Mouse (Mus musculus) lung, embryonic 15.5 days (tissue): Measurements from ENCODE around the gene Prune2. TPM values are rescaled to one million over a fixed set of nuclear protein-coding genes. Genes with fewer than 3 reads are reported as not detected.

Experiments
- ATAC-seq: fragments of 200-750 bp; cut with Nextera tagmentation; 2 replicates; pipeline ENCODE4 v1.8.0; 2017; ENCODE audit warnings: moderate number of reproducible peaks, borderline replicate concordance; ENCODE audit not compliant: low FRiP score, low TSS enrichment; ENCODE audit errors: extremely low read depth
- H3K27ac ChIP-seq: fragments of 300-500 bp; sonication (generic); 2 replicates; pipeline ENCODE4 v1.5.1; 2015; ENCODE audit warnings: moderate library complexity, mild to moderate bottlenecking, inconsistent platforms
- H3K27me3 ChIP-seq: fragments of 300-500 bp; sonication (generic); 2 replicates; pipeline ENCODE4 v1.6.1; 2015; ENCODE audit warnings: inconsistent platforms
- H3K36me3 ChIP-seq: fragments of 300-500 bp; sonication (generic); 2 replicates; pipeline ENCODE4 v1.6.1; 2015; ENCODE audit warnings: inconsistent platforms
- H3K4me1 ChIP-seq: fragments of 300-500 bp; sonication (generic); 2 replicates; pipeline ENCODE4 v1.6.1; 2015; ENCODE audit warnings: inconsistent platforms
- H3K4me2 ChIP-seq: fragments of 300-500 bp; sonication (generic); 2 replicates; pipeline ENCODE4 v1.6.1; 2015; ENCODE audit warnings: inconsistent platforms, mild to moderate bottlenecking, moderate library complexity
- H3K4me3 ChIP-seq: fragments of 300-500 bp; sonication (generic); 2 replicates; pipeline ENCODE4 v1.5.1; 2015; ENCODE audit warnings: mild to moderate bottlenecking, inconsistent platforms
- H3K9ac ChIP-seq: fragments of 300-500 bp; sonication (generic); 2 replicates; pipeline ENCODE4 v1.6.1; 2015; ENCODE audit warnings: inconsistent platforms
- H3K9me3 ChIP-seq: fragments of 300-500 bp; sonication (generic); 2 replicates; pipeline ENCODE4 v1.6.1; 2016; ENCODE audit warnings: inconsistent platforms
- WGBS: fragments of 180-500 bp; shearing (Covaris S2); methylation state at CpG from one replicate; pipeline ENCODE4 v1.1.7; 2015; 5-methylcytosine and 5-hydroxymethylcytosine counted together
- polyA plus RNA-seq: library from polyadenylated mRNA; unstranded; fragments of >200 nt; fragmentation: Nextera tagmentation; extraction: Ambion mirVana; gene quantifications from 2 replicates; pipeline ENCODE4 v1.2.1, GENCODE M21; 2015

Gene Prune2
- polyA plus RNA-seq, 1 experiment from 2014 or later = 1.3 TPM

DNA sequence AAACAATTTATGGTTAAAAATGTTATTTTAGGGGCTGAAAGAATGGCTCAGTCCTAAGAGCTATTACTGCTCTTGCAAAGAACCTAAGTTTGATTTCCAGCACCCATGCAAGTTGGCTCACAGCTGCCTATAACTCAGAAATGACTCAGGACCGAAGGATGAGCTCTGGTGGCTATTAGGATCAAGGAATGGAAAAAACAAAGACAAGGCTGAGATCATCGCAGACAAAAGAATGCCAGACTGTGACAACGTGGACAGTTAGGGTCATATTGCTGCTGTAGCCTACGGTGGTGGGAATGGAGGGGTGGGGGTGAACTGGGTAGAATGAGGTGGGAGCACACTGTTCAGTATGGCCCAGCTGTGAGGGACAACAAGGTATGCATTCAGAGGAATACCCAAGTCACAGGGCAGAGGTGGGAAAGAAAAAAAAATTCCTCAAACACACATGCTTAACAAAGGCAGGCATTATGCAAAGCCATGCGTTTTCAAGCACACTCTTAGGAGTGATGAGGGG is 269.7 kb downstream of the Prune2 start:
- no peaks in the 10 kb centered on the region for H3K27me3 ChIP-seq
- no peak overlapping the region for H3K9ac ChIP-seq
- H3K9me3 ChIP-seq = no peaks in the 10 kb centered on the region
- no peak overlapping the region for H3K4me3 ChIP-seq
- 61% methylated on average over 5 of the region's 5 CpGs for WGBS
- H3K4me2 ChIP-seq = no peak overlapping the region
- no peaks in the 10 kb centered on the region for H3K4me1 ChIP-seq
- H3K36me3 ChIP-seq = no peaks in the 10 kb centered on the region
- no peak overlapping the region for H3K27ac ChIP-seq
- no peak for ATAC-seq

DNA sequence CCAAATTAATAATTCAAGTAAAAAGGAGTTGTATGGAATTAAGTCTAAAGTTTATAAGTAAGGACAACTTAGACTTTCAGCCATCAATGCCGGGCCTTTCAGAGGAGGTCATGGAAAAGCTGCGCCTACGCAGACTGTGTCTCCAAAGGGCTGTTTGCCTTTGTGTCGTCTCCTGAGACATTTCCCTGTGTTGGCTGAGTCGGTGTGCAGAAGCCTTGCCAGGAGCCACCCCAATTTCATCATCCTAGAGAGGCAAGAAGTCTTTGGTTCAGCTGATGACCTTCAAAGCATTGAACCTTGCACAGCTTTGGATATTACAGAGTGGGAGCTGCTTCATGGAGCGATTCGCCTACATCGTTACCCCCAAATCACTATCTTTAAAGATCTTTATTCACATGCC is 270.2 kb downstream of the Prune2 start:
- Histone ChIP-seq H3K27me3 (no peaks in the 10 kb centered on the region), H3K36me3 (no peaks in the 10 kb centered on the region), H3K9me3 (no peaks in the 10 kb centered on the region), H3K4me3 (no peak overlapping the region), H3K4me1 (no peaks in the 10 kb centered on the region), H3K4me2 (no peak overlapping the region), H3K27ac (no peak overlapping the region), H3K9ac (no peak overlapping the region)
- no peak for ATAC-seq
- WGBS = 86% methylated on average over 8 of the region's 8 CpGs

DNA sequence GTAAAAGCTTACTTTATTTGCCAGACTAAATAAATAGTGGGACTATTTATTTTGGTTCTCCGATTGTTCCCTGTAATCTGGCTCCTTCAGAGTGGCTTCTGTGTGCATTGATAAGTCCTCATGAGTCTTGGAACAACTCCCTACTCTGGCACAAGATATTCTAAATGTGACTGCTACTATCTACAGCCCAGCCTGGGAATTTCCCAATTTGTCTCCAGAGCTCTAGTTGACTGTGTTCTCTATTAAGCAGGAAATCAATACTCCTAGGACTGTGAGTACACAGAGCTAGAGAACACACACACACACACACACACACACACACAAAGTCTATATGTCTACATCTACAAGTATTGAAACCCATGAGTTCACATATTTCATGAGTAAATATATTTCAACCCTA is 274.1 kb downstream of the Prune2 start:
- H3K9me3 ChIP-seq = no peaks in the 10 kb centered on the region
- 42% methylated on average over 1 of the region's 1 CpGs for WGBS
- no peaks in the 10 kb centered on the region for H3K36me3 ChIP-seq
- no peak overlapping the region for H3K4me3 ChIP-seq
- no peaks in the 10 kb centered on the region for H3K4me1 ChIP-seq
- H3K9ac ChIP-seq = no peak overlapping the region
- ATAC-seq = no peak
- H3K27ac ChIP-seq = no peak overlapping the region
- H3K4me2 ChIP-seq = no peak overlapping the region
- no peaks in the 10 kb centered on the region for H3K27me3 ChIP-seq

DNA sequence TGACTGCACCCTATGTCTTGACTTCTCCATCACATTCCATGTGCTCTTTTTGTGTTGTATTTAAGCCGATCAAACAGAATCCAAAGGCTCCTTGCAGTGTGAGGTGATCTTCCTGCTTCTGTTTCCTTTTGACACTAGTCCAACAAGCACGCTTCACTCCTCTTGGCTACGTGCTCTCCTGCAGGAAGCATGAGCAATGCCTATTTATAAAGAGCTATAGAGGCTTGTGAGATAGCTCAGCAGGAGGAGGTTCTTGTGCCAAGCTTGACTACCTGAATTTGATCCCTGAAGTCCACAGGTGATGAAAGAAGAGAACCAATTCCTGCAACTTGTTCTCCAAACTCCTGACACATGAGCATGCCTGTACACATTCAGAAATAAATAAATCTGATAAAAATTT is 282.6 kb downstream of the Prune2 start:
- Histone ChIP-seq H3K36me3 (no peaks in the 10 kb centered on the region), H3K9ac (no peak overlapping the region), H3K27me3 (no peaks in the 10 kb centered on the region), H3K9me3 (no peaks in the 10 kb centered on the region), H3K4me2 (no peak overlapping the region), H3K4me1 (no peaks in the 10 kb centered on the region), H3K27ac (no peak overlapping the region), H3K4me3 (no peak overlapping the region)
- WGBS = 67% methylated on average over 3 of the region's 3 CpGs
- ATAC-seq = no peak

DNA sequence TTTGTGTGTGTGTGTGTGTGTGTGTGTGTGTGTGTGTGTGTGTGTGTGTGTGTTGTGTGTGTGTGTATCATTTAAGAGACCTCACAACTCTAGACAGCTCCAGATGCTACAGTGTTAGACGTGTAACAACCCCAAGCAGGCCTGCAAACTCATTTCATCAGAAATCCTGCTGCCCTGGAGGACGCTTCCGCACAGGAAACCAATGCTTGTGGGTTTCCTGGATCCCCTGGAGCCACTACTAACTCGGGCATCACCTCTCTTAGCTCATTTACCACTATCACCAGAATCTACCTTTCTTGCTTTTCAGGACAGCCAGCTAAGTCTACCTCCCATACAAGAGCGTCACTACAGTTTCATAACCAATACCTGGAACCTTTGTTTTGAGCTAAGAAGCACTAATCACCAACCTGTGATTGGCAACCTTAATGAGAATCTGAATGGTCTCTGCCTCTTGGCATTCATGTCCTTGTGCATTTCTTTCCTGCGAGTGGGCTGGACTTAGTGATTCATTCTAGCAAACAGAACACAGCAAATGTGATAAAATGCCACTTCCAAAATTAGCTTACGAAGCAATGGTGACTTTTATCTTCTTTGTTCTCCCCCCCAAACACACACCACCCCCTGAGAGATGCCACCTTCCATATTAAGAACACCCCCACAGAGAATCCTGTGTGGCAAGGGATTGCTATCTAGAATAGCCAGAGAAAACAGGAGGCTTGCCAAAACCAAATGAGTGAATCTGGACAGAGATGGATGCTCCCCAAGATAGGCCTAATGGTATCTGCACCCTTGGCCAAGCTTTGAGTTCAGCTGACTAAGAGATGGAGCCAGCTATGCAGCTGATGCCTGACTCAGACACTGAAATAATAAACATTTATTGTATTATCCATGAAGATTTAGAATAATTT is 284.5 kb downstream of the Prune2 start:
- Histone ChIP-seq H3K9ac (no peak overlapping the region), H3K4me3 (no peak overlapping the region), H3K27ac (no peak overlapping the region), H3K27me3 (no peaks in the 10 kb centered on the region), H3K9me3 (no peaks in the 10 kb centered on the region), H3K4me2 (no peak overlapping the region), H3K4me1 (no peaks in the 10 kb centered on the region), H3K36me3 (no peaks in the 10 kb centered on the region)
- 75% methylated on average over 7 of the region's 7 CpGs for WGBS
- ATAC-seq = peak; percentile 55; the same call in 1 of the 2 replicates

DNA sequence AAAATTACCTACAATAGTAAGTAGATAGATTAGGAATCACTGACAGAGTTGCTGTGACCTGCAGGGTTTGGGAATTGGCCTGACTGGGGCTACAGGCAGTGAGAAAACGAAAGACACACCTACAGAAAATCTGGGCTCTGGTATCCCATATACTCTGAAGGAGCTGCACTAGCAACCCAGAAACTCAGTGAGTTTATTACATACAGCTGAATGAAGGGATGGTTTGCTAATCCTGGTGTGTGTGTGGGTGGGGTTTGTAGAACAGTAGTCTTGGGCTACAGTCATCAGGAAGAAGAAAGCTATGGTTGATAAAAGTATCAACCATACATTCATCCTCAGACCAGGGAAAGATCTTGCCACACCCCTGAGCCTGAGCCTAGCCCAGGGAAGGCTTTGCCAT is 285.3 kb downstream of the Prune2 start:
- H3K4me1 ChIP-seq = no peaks in the 10 kb centered on the region
- H3K4me2 ChIP-seq = no peak overlapping the region
- H3K9me3 ChIP-seq = no peaks in the 10 kb centered on the region
- H3K27me3 ChIP-seq = no peaks in the 10 kb centered on the region
- WGBS = 64% methylated on average over 1 of the region's 1 CpGs
- H3K27ac ChIP-seq = no peak overlapping the region
- H3K4me3 ChIP-seq = no peak overlapping the region
- H3K36me3 ChIP-seq = no peaks in the 10 kb centered on the region
- ATAC-seq = no peak
- H3K9ac ChIP-seq = no peak overlapping the region

DNA sequence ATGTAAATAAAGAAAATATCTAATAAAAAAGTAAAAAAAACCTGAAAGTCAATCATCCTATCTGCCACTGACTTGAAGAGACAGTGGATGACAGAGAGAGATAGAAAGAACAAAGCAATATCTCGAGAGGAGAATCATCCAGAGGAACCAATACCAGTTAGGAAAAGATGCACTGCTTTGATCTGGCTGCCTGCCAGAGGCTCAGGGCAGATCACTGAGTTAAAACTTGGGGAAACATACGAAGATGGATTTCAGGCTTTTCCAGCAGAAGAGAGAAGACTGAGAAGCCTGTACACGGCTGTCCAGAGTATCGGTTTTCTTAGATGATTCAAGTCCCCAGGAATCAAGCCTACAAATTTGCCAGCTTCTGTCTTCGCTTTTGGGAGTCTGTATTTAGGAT is 287.0 kb downstream of the Prune2 start:
- Histone ChIP-seq H3K36me3 (no peaks in the 10 kb centered on the region), H3K4me2 (no peak overlapping the region), H3K27ac (no peak overlapping the region), H3K27me3 (no peaks in the 10 kb centered on the region), H3K4me3 (no peak overlapping the region), H3K4me1 (no peaks in the 10 kb centered on the region), H3K9ac (no peak overlapping the region), H3K9me3 (no peaks in the 10 kb centered on the region)
- ATAC-seq = no peak
- WGBS = 65% methylated on average over 5 of the region's 5 CpGs

DNA sequence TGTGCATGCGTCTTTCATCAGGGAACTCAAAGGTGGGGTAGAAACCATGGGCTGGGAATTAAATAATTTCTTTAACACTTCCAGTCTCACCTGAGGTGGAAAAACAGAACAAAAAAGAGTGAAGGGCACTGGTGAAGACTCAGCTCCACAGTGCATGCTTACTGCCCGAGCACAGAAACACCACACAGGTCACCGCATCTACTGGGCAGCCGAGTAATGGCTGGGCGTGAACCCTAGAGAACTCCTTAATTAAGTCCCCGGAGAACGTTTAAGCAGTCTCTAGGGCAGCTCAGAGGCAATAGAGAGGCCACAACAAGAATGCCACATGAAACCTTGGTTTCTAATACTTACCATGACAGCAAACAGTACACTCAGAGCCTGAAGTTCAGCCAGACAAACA is 288.6 kb downstream of the Prune2 start:
- WGBS = 75% methylated on average over 7 of the region's 7 CpGs
- no peaks in the 10 kb centered on the region for H3K36me3 ChIP-seq
- H3K9me3 ChIP-seq = no peaks in the 10 kb centered on the region
- H3K27ac ChIP-seq = no peak overlapping the region
- H3K27me3 ChIP-seq = no peaks in the 10 kb centered on the region
- H3K4me2 ChIP-seq = no peak overlapping the region
- H3K9ac ChIP-seq = no peak overlapping the region
- no peak for ATAC-seq
- H3K4me3 ChIP-seq = no peak overlapping the region
- no peaks in the 10 kb centered on the region for H3K4me1 ChIP-seq

DNA sequence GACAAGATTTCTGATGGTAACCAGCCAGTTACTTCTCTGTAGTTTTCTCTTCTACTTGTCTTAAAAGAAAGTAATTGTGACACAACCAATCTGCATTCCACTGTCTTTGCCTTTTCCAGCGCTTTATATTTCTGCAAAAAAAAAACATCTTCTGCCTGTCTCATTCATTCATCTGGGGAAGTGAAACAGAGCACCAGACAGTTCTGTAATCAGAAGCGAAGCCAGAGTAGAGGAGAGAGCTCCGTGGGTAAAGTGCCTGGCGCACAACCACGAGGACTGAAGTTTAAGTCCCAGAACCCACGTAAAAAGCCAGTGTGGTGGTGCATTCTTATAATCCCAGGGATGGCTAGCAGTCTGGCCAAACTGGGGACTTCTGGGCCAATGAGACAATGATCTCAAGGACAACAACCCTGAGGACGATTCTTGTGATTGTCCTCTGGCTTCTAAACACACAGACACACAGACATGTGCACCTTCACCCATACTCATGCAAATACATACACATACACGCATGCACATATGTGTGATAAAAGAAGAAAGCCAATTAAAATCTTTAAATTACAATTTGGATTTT is 291.5 kb downstream of the Prune2 start:
- WGBS = 82% methylated on average over 8 of the region's 8 CpGs
- Histone ChIP-seq H3K27me3 (no peaks in the 10 kb centered on the region), H3K4me2 (no peak overlapping the region), H3K36me3 (no peaks in the 10 kb centered on the region), H3K9me3 (no peaks in the 10 kb centered on the region), H3K4me3 (no peak overlapping the region), H3K9ac (no peak overlapping the region), H3K27ac (no peak overlapping the region), H3K4me1 (no peaks in the 10 kb centered on the region)
- no peak for ATAC-seq

DNA sequence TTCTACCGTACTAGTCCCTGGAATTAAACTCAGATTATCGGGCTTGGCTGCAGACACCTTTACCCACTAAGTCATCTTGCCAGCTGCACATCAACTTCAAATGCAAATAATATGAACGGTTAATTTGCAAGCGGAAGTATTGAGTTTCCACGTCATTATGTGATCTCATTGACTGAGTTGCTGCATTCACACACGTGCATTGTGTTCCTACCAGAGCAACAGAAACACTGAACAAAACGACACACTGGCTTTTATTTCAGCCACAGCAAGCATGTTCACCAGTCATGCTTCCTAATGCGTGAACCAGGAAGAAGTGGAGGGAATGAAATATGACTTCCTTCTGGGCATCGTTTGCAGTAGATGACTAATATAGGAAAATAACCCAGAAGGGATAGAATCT is 293.8 kb downstream of the Prune2 start:
- Histone ChIP-seq H3K4me2 (no peak overlapping the region), H3K27ac (no peak overlapping the region), H3K4me1 (no peaks in the 10 kb centered on the region), H3K27me3 (no peaks in the 10 kb centered on the region), H3K36me3 (no peaks in the 10 kb centered on the region), H3K4me3 (no peak overlapping the region), H3K9ac (no peak overlapping the region), H3K9me3 (no peaks in the 10 kb centered on the region)
- no peak for ATAC-seq
- WGBS = 71% methylated on average over 9 of the region's 9 CpGs

DNA sequence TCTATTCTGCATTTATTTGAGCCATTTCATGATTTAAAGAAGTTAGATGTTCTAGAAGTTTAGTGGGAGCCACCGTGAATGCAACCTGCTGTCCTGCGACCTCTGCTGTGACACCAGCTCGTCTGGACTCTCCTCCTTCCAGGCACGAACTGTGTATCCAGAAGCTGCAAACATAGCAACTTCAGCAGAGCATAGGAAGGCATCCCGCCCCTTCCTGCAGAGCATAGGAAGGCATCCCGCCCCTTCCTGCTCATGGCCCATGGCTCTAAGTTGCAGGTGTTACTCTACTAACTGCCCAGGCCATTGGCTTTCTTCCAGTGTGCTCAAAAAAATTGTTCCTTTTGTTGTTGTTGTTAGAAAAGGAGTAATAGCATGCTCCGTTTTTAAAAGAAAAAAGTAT is 294.9 kb downstream of the Prune2 start:
- H3K9me3 ChIP-seq = no peaks in the 10 kb centered on the region
- H3K4me3 ChIP-seq = no peak overlapping the region
- no peak overlapping the region for H3K4me2 ChIP-seq
- H3K9ac ChIP-seq = no peak overlapping the region
- H3K36me3 ChIP-seq = no peaks in the 10 kb centered on the region
- 71% methylated on average over 7 of the region's 7 CpGs for WGBS
- no peaks in the 10 kb centered on the region for H3K27me3 ChIP-seq
- H3K4me1 ChIP-seq = no peaks in the 10 kb centered on the region
- H3K27ac ChIP-seq = no peak overlapping the region
- no peak for ATAC-seq

DNA sequence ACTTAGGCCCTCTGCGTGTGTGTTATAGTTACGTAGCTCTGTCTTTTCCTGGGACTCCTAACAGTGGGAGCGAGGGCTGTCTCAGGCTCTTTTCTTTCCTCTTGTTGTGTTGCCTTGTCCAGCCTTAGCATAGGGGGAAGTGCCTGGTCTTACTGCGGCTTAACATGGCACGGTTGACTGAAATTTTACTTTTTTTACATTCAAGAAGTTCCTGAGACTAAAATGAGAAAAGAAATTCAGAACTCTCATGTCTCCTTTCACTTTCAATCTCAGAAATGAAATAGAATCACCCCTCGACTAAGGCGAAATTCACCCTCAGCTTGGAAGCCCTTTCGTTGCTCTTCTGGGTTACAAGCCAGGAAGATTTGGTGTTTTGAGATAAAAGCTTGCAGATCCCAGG is 295.5 kb downstream of the Prune2 start:
- Histone ChIP-seq H3K4me2 (no peak overlapping the region), H3K4me1 (no peaks in the 10 kb centered on the region), H3K27ac (no peak overlapping the region), H3K9ac (no peak overlapping the region), H3K9me3 (no peaks in the 10 kb centered on the region), H3K36me3 (no peaks in the 10 kb centered on the region), H3K27me3 (no peaks in the 10 kb centered on the region), H3K4me3 (no peak overlapping the region)
- WGBS = 84% methylated on average over 8 of the region's 8 CpGs
- no peak for ATAC-seq
